Mouse (Mus musculus) liver, embryonic 16.5 days (tissue): Measurements from ENCODE around the gene Gnat1. TPM values are rescaled to one million over a fixed set of nuclear protein-coding genes. Genes with fewer than 3 reads are reported as not detected.

ENCODE experiments used
- ATAC-seq: fragments of 200-750 bp; cut with Nextera tagmentation; 2 replicates; pipeline ENCODE4 v1.8.0; 2017; ENCODE audit warnings: low read depth, mild to moderate bottlenecking, moderate number of reproducible peaks, moderate library complexity
- H3K27ac ChIP-seq: fragments of 300-500 bp; sonication (generic); 2 replicates; pipeline ENCODE4 v1.5.1; 2014; ENCODE audit warnings: mild to moderate bottlenecking, low read length
- H3K27me3 ChIP-seq: fragments of 300-500 bp; sonication (generic); 2 replicates; pipeline ENCODE4 v1.6.1; 2014; ENCODE audit warnings: low read depth, low read length, mixed read lengths; ENCODE audit not compliant: control insufficient read depth, insufficient read depth
- H3K36me3 ChIP-seq: fragments of 300-500 bp; sonication (generic); 2 replicates; pipeline ENCODE4 v1.6.1; 2014; ENCODE audit warnings: mild to moderate bottlenecking; ENCODE audit not compliant: control insufficient read depth, insufficient read depth
- H3K4me1 ChIP-seq: fragments of 300-500 bp; sonication (generic); 2 replicates; pipeline ENCODE4 v1.6.1; 2014; ENCODE audit warnings: low read depth, low read length, mixed read lengths; ENCODE audit not compliant: control insufficient read depth
- H3K4me2 ChIP-seq: fragments of 300-500 bp; sonication (generic); 2 replicates; pipeline ENCODE4 v1.6.1; 2014; ENCODE audit warnings: low read depth, low read length, mixed read lengths
- H3K4me3 ChIP-seq: fragments of 300-500 bp; sonication (generic); 2 replicates; pipeline ENCODE4 v1.5.1; 2014; ENCODE audit warnings: low read depth, mild to moderate bottlenecking, low read length
- H3K9ac ChIP-seq: fragments of 300-500 bp; sonication (generic); 2 replicates; pipeline ENCODE4 v1.6.1; 2014; ENCODE audit warnings: low read depth, low read length
- H3K9me3 ChIP-seq: fragments of 300-500 bp; sonication (generic); replicated peaks from 2 replicates; pipeline ENCODE4 v1.6.1; 2016; ENCODE audit warnings: low read length; ENCODE audit not compliant: control insufficient read depth
- WGBS: fragments of 180-500 bp; shearing (Covaris S2); extraction: QIAGEN DNeasy Blood & Tissue Kit; methylation state at CpG from one replicate; pipeline ENCODE4 v1.1.7; 2014; ENCODE audit not compliant: insufficient replicate concordance; 5-methylcytosine and 5-hydroxymethylcytosine counted together
- polyA plus RNA-seq: library from polyadenylated mRNA; unstranded; fragments of >200 nt; fragmentation: Nextera tagmentation; extraction: Ambion mirVana; gene quantifications from 2 replicates; pipeline ENCODE4 v1.2.1, GENCODE M21; 2015

Gene Gnat1
- polyA plus RNA-seq, 1 experiment from 2014 or later, result 1.1 TPM

- Histone ChIP-seq H3K36me3 (no peaks in the 10 kb centered on the region), H3K9ac (no peak overlapping the region), H3K9me3 (no peaks in the 10 kb centered on the region), H3K4me1 (no peaks in the 10 kb centered on the region), H3K4me3 (no peak overlapping the region), H3K27ac (no peak overlapping the region), H3K4me2 (no peak overlapping the region), H3K27me3 (no peaks in the 10 kb centered on the region; the same call in 1 of the 2 replicates)
- WGBS, result 64% methylated on average over 12 of the region's 12 CpGs
- ATAC-seq, result no peak
Observed at GRCm38 (mm10) chr9:107695441-107696105, 16.1 kb upstream of the Gnat1 start.

GRCm38 (mm10) chr9:107694627-107695026 lies 15.1 kb upstream of the Gnat1 start:
- WGBS, result 48% methylated on average over 7 of the region's 7 CpGs
- no peaks in the 10 kb centered on the region for H3K4me1 ChIP-seq
- ATAC-seq, result no peak

GRCm38 (mm10) chr9:107693433-107693987 lies 14.0 kb upstream of the Gnat1 start:
- no peak for ATAC-seq
- 48% methylated on average over 4 of the region's 4 CpGs for WGBS

More at GRCm38 (mm10) chr9:107694627-107695026, 15.1 kb upstream of the Gnat1 start:
- Histone ChIP-seq H3K4me2 (no peak overlapping the region), H3K36me3 (no peaks in the 10 kb centered on the region), H3K27me3 (no peaks in the 10 kb centered on the region; the same call in 1 of the 2 replicates), H3K9me3 (no peaks in the 10 kb centered on the region), H3K27ac (no peak overlapping the region), H3K9ac (no peak overlapping the region), H3K4me3 (no peak overlapping the region)

GRCm38 (mm10) chr9:107692785-107693184 lies 13.3 kb upstream of the Gnat1 start:
- no peak for ATAC-seq
- no peak overlapping the region for H3K4me3 ChIP-seq
- H3K9ac ChIP-seq, result no peak overlapping the region
- no peaks in the 10 kb centered on the region for H3K36me3 ChIP-seq
- no peaks in the 10 kb centered on the region for H3K9me3 ChIP-seq
- H3K27me3 ChIP-seq, result no peaks in the 10 kb centered on the region; the same call in 1 of the 2 replicates
- H3K4me1 ChIP-seq, result no peaks in the 10 kb centered on the region
- no peak overlapping the region for H3K4me2 ChIP-seq
- H3K27ac ChIP-seq, result no peak overlapping the region
- WGBS, result 46% methylated on average over 5 of the region's 5 CpGs

More at GRCm38 (mm10) chr9:107693433-107693987, 14.0 kb upstream of the Gnat1 start:
- no peaks in the 10 kb centered on the region for H3K36me3 ChIP-seq
- no peak overlapping the region for H3K27ac ChIP-seq
- no peaks in the 10 kb centered on the region for H3K4me1 ChIP-seq
- no peak overlapping the region for H3K4me3 ChIP-seq
- H3K9me3 ChIP-seq, result no peaks in the 10 kb centered on the region
- no peak overlapping the region for H3K4me2 ChIP-seq
- no peaks in the 10 kb centered on the region; the same call in 1 of the 2 replicates for H3K27me3 ChIP-seq
- H3K9ac ChIP-seq, result no peak overlapping the region

DNA sequence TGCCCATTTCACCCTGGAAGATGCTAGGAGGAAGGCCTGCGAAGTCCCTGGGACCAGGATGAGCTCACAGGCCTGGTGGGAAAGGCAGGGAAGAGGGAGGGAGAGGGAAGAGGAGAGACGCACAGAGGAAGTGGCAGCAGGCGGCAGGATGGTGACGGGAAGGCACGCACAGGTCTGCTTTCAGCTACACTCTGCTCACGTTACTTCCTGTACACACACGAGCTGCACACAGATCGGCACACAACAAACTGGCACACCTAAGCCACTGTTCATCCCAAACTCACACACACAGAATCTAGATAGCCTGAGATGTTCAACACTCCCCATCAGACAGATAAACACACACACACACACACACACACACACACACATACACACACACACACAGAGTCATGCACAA lies 10.9 kb upstream of the Gnat1 start:
- 31% methylated on average over 8 of the region's 8 CpGs for WGBS

DNA sequence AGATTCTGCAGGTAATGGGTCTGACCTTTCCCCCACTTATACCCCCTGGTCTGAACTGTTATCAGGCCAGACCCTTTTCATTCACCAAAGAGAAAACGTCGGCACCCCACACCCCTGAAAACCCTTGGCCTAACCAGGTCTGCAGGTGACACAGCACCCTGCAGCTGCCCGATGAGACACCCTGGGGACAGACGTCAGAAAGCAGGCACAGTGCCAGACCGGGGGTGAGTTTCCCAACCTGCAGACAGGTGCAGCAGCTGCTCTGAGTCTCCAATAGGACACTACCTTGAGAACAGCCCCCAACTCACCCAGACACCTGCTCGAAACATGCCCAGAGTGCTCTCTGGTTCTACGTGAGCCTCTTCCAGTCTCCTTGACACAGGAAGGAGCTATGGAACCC lies 9.4 kb upstream of the Gnat1 start:
- 47% methylated on average over 7 of the region's 7 CpGs for WGBS
- Histone ChIP-seq H3K9me3 (no peaks in the 10 kb centered on the region), H3K4me3 (no peak overlapping the region), H3K27ac (no peak overlapping the region), H3K36me3 (no peaks in the 10 kb centered on the region), H3K27me3 (no peaks in the 10 kb centered on the region), H3K4me2 (no peak overlapping the region), H3K4me1 (no peaks in the 10 kb centered on the region), H3K9ac (no peak overlapping the region)
- no peak for ATAC-seq

More for the DNA sequence above, 10.9 kb upstream of the Gnat1 start:
- no peak overlapping the region for H3K27ac ChIP-seq
- H3K9ac ChIP-seq, result no peak overlapping the region
- H3K4me3 ChIP-seq, result no peak overlapping the region
- H3K27me3 ChIP-seq, result no peaks in the 10 kb centered on the region; the same call in 1 of the 2 replicates
- no peaks in the 10 kb centered on the region for H3K36me3 ChIP-seq
- no peaks in the 10 kb centered on the region for H3K4me1 ChIP-seq
- no peak for ATAC-seq
- H3K9me3 ChIP-seq, result no peaks in the 10 kb centered on the region
- no peak overlapping the region for H3K4me2 ChIP-seq

DNA sequence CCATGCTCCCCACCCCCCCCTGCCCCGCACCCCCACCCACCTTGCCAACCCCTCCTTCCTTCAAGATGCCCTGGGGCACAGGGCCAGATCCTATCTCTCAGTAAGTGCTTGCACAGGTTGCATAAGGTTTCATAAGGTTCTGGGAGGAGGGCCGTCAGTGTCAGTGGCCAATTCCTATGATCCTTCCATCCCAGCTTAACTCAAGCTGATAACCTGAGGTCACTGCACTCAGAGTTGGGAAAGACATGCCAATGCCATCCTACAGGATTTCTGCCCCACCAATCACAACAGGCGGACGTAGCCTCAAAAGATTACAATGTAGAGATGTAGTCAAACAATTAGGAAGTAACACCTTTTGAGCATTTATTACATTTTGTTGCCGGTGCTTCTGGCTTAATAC lies 8.9 kb upstream of the Gnat1 start:
- Histone ChIP-seq H3K36me3 (no peaks in the 10 kb centered on the region), H3K27ac (no peak overlapping the region), H3K4me1 (no peaks in the 10 kb centered on the region), H3K4me3 (no peak overlapping the region), H3K27me3 (no peaks in the 10 kb centered on the region), H3K9me3 (no peaks in the 10 kb centered on the region), H3K4me2 (no peak overlapping the region), H3K9ac (no peak overlapping the region)
- ATAC-seq, result no peak
- WGBS, result 59% methylated on average over 5 of the region's 5 CpGs

DNA sequence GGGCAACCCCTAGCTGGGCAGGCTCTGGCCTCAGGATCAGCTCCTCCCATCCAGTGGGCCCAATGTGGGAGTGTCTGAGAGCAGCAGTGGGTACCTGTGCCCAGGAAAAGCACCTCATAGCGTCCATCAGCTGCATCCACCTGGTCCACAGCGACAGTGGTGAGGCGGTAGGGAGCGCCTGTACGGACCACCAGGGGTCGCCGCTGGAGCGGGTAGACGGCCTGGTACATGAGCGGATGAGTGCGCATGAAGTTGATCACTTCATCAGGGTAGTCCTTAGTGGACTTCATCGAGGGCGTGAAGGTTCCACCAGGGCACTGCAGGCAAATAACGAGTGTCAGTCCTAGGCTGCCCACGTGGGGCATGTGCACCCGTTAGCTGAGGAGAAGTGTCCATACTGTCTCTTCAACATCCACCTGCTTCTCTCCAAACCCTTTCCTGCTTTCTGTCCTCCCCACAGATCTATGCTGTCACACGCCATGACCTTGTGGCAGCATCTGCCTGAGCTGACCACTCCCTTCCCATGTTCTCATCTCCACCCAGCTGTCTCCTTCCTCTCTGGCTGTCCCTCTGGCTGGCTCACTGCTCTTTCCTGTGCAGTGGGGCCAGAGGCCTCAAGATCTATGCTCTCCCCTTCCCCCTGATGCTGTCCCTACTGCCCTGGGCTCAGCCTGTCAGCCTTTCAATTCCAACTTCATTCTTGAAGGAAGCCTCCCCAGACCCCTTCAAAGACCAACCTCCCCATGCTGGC lies 5.9 kb upstream of the Gnat1 start:
- Histone ChIP-seq H3K27me3 (no peaks in the 10 kb centered on the region), H3K36me3 (no peaks in the 10 kb centered on the region), H3K9ac (no peak overlapping the region), H3K4me2 (no peak overlapping the region), H3K4me3 (no peak overlapping the region), H3K27ac (no peak overlapping the region), H3K4me1 (no peaks in the 10 kb centered on the region), H3K9me3 (no peaks in the 10 kb centered on the region)
- WGBS, result 27% methylated on average over 17 of the region's 17 CpGs
- no peak for ATAC-seq

- Histone ChIP-seq H3K36me3 (no peaks in the 10 kb centered on the region), H3K27ac (no peak overlapping the region), H3K4me1 (no peaks in the 10 kb centered on the region), H3K9ac (no peak overlapping the region), H3K27me3 (peaks cover 4% of the 10 kb centered on the region), H3K4me3 (no peak overlapping the region), H3K9me3 (no peaks in the 10 kb centered on the region), H3K4me2 (no peak overlapping the region)
- no peak for ATAC-seq
- WGBS, result 79% methylated on average over 20 of the region's 20 CpGs
Observed at GRCm38 (mm10) chr9:107682405-107682804, 2.9 kb upstream of the Gnat1 start.
